Mouse (Mus musculus) kidney, embryonic 16.5 days (tissue): Measurements from ENCODE around the gene Olfr322. TPM values are rescaled to one million over a fixed set of nuclear protein-coding genes. Genes with fewer than 3 reads are reported as not detected.
"Not testable (repeated sequence)": the region's sequence is repeated elsewhere in the genome, so short reads cannot be mapped to it uniquely, and the experiment has no call there.

Experiments used
- ATAC-seq: fragments of 200-750 bp; cut with Nextera tagmentation; 2 replicates; pipeline ENCODE4 v1.8.0; 2017; ENCODE audit warnings: moderate TSS enrichment; ENCODE audit not compliant: low FRiP score, low TSS enrichment
- H3K27ac ChIP-seq: fragments of 300-500 bp; sonication (generic); 2 replicates; pipeline ENCODE4 v1.5.1; 2014; ENCODE audit warnings: low read length
- H3K27me3 ChIP-seq: fragments of 300-500 bp; sonication (generic); 2 replicates; pipeline ENCODE4 v1.6.1; 2014; ENCODE audit warnings: low read length, control low read depth, mixed read lengths; ENCODE audit not compliant: insufficient read depth
- H3K36me3 ChIP-seq: fragments of 300-500 bp; sonication (generic); 2 replicates; pipeline ENCODE4 v1.6.1; 2014; ENCODE audit warnings: low read length, control low read depth, mixed read lengths; ENCODE audit not compliant: insufficient read depth
- H3K4me1 ChIP-seq: fragments of 300-500 bp; sonication (generic); 2 replicates; pipeline ENCODE4 v1.6.1; 2014; ENCODE audit warnings: low read length, control low read depth, mixed read lengths; ENCODE audit not compliant: insufficient read depth
- H3K4me2 ChIP-seq: fragments of 300-500 bp; sonication (generic); replicated peaks from 2 replicates; pipeline ENCODE4 v1.6.1; 2014; ENCODE audit warnings: low read depth, low read length
- H3K4me3 ChIP-seq: fragments of 300-500 bp; sonication (generic); 2 replicates; pipeline ENCODE4 v1.5.1; 2014; ENCODE audit warnings: mild to moderate bottlenecking, low read length
- H3K9ac ChIP-seq: fragments of 300-500 bp; sonication (generic); replicated peaks from 2 replicates; pipeline ENCODE4 v1.6.1; 2014; ENCODE audit warnings: low read length
- H3K9me3 ChIP-seq: fragments of 300-500 bp; sonication (generic); 2 replicates; pipeline ENCODE4 v1.6.1; 2016; ENCODE audit warnings: low read length, control low read depth
- WGBS: fragments of 180-500 bp; shearing (Covaris S2); extraction: QIAGEN DNeasy Blood & Tissue Kit; methylation state at CpG from one replicate; pipeline ENCODE4 v1.1.7; 2014; 5-methylcytosine and 5-hydroxymethylcytosine counted together
- polyA plus RNA-seq: library from polyadenylated mRNA; unstranded; fragments of >200 nt; fragmentation: Nextera tagmentation; extraction: Ambion mirVana; gene quantifications from 2 replicates; pipeline ENCODE4 v1.2.1, GENCODE M21; 2015

Olfr322 gene
- polyA plus RNA-seq, 1 experiment from 2014 or later: 0.04 TPM

DNA sequence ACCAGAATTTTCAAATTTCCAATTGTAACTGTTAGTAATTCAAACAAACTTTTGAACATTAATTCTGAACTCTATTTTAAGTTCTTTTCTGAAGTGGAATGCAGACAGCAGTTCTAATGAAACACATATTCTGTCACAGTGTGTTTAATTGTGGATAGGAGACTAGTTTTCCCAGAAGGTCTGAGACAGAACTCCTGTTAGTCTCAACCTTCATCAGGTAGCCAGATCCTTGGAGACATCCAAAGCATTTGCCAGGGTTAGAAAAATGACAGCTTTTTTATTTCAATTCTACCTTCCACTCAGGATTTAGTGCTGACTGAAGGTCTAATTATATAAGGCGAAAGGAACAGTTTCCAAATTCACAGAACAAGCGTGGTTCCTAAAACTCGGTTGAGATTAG, 40.3 kb downstream of the Olfr322 start, which contains the start of gene Olfr319:
Olfr319 (plus strand) TSS at position 301 of the 400 bp plus-strand sequence.
- H3K9ac ChIP-seq: no peak within 1 kb of the TSS

DNA sequence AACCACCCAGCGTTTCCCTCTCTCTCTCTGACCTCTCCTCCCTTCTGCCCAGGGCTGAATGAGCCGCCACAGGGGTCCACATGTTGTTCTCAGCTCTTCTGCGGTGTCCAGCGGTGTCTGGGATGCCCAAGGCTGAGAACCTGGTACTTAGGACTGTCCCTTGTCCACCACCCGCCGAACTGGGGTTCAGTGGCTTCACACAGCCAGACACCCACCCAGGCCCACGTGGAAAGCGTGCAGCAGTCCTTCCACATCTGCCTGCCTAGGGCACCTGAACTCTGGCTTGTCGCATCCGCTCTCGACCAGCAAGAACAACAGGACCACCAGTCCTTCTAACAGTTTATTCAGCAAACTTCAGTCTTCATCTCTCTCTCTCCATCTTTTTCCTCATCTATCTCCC, 50.5 kb downstream of the Olfr322 start:
- ATAC-seq: no peak
- WGBS: 85% methylated on average over 11 of the region's 11 CpGs
- no peak overlapping the region for H3K4me3 ChIP-seq

More for the DNA sequence above, 40.3 kb downstream of the Olfr322 start, which contains the start of gene Olfr319:
- H3K36me3 ChIP-seq: no peaks in the 10 kb centered on the region
- 89% methylated on average over 3 of the region's 3 CpGs for WGBS
- H3K27ac ChIP-seq: no peak within 1 kb of the TSS
- H3K4me1 ChIP-seq: no peaks in the 10 kb centered on the region
- H3K4me2 ChIP-seq: no peak within 1 kb of the TSS
- no peak within 1 kb of the TSS for H3K4me3 ChIP-seq
- peaks cover 8% of the 10 kb centered on the region for H3K9me3 ChIP-seq
- no peak for ATAC-seq
- H3K27me3 ChIP-seq: no peaks in the 10 kb centered on the region

DNA sequence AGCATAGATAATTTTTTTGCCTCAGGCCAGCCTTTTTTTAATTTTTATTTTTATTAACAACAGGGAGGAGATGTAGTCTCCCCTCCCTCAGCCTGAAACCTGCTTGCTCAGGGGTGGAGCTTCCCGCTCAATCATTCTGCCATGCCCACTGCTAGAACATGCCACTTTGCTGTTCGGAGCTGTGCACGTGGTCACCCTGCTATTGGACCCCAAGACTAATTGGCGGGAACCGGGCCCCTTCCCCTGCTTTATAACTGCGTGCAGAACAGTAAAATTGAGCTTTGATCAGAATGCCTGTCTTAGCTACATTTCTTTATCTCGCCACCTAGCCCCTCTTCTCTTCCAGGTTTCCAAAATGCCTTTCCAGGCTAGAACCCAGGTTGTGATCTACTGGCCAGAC, 59.1 kb downstream of the Olfr322 start:
- H3K9ac ChIP-seq, H3K36me3 ChIP-seq, H3K27ac ChIP-seq, H3K4me3 ChIP-seq, H3K4me2 ChIP-seq, H3K9me3 ChIP-seq, H3K4me1 ChIP-seq, H3K27me3 ChIP-seq, ATAC-seq: not testable (repeated sequence)
- WGBS: 92% methylated on average over 6 of the region's 7 CpGs

More for the DNA sequence above, 50.5 kb downstream of the Olfr322 start:
- Histone ChIP-seq H3K4me2 (no peak overlapping the region), H3K9ac (no peak overlapping the region), H3K27me3 (no peaks in the 10 kb centered on the region), H3K4me1 (no peaks in the 10 kb centered on the region), H3K36me3 (no peaks in the 10 kb centered on the region), H3K9me3 (no peaks in the 10 kb centered on the region), H3K27ac (no peak overlapping the region)

Other genes starting within 250 kb of the Olfr322 start
- not detected in 2 replicates for gene 1810065E05Rik, start 237.7 kb upstream of the Olfr322 start, polyA plus RNA-seq
- gene Gm12253, start 226.2 kb upstream of the Olfr322 start, polyA plus RNA-seq: not detected in 2 replicates
- gene Lypd9, start 205.9 kb upstream of the Olfr322 start, polyA plus RNA-seq: not detected in 2 replicates
- gene Olfr30, start 196.5 kb upstream of the Olfr322 start, polyA plus RNA-seq: not detected in 2 replicates
- gene Olfr332, start 166.2 kb upstream of the Olfr322 start, polyA plus RNA-seq: not detected in 2 replicates
- gene Olfr331, start 156.2 kb upstream of the Olfr322 start, polyA plus RNA-seq: not detected in 2 replicates
- gene Olfr330, start 123.9 kb upstream of the Olfr322 start, polyA plus RNA-seq: not detected in 2 replicates
- gene Olfr329-ps, start 112.4 kb upstream of the Olfr322 start, polyA plus RNA-seq: not detected in 2 replicates
- 0.14 TPM in 1 of 2 replicates, not detected in the other for gene Olfr328, start 103.1 kb upstream of the Olfr322 start, polyA plus RNA-seq
- gene Olfr224, start 88.2 kb upstream of the Olfr322 start, polyA plus RNA-seq: not detected in 2 replicates
- not detected in 2 replicates for gene Olfr325, start 81.1 kb upstream of the Olfr322 start, polyA plus RNA-seq
- not detected in 2 replicates for gene Olfr324, start 63.7 kb upstream of the Olfr322 start, polyA plus RNA-seq
- not detected in 2 replicates for gene 2210407C18Rik, start 42.7 kb upstream of the Olfr322 start, polyA plus RNA-seq
- gene Olfr323, start 28.3 kb upstream of the Olfr322 start, polyA plus RNA-seq: not detected in 2 replicates
- 0.10 TPM in 1 of 2 replicates, not detected in the other for gene Trim58, start 18.3 kb upstream of the Olfr322 start, polyA plus RNA-seq
- 0.05 TPM in 1 of 2 replicates, not detected in the other for gene Olfr320, start 22.3 kb downstream of the Olfr322 start, polyA plus RNA-seq
- not detected in 2 replicates for gene Olfr319, start 40.4 kb downstream of the Olfr322 start, polyA plus RNA-seq
- gene Olfr318, start 65.2 kb downstream of the Olfr322 start, polyA plus RNA-seq: not detected in 2 replicates
- gene Olfr317, start 80.4 kb downstream of the Olfr322 start, polyA plus RNA-seq: not detected in 2 replicates
- gene Olfr316, start 94.0 kb downstream of the Olfr322 start, polyA plus RNA-seq: not detected in 2 replicates
- not detected in 2 replicates for gene Olfr315, start 114.4 kb downstream of the Olfr322 start, polyA plus RNA-seq
- not detected in 2 replicates for gene Olfr314, start 124.2 kb downstream of the Olfr322 start, polyA plus RNA-seq
- 0.31 and 0.85 TPM in 2 replicates for gene Fam183b, start 143.2 kb downstream of the Olfr322 start, polyA plus RNA-seq
- gene Olfr313, start 156.2 kb downstream of the Olfr322 start, polyA plus RNA-seq: not detected in 2 replicates
- gene Olfr312, start 170.5 kb downstream of the Olfr322 start, polyA plus RNA-seq: not detected in 2 replicates
- gene Olfr311, start 180.5 kb downstream of the Olfr322 start, polyA plus RNA-seq: not detected in 2 replicates
- 10.2 and 10.6 TPM in 2 replicates for gene Gm12258, start 188.4 kb downstream of the Olfr322 start, polyA plus RNA-seq
- gene 2810021J22Rik, start 208.4 kb downstream of the Olfr322 start, polyA plus RNA-seq: 9.1 and 9.4 TPM in 2 replicates
- gene Zfp39, start 245.4 kb downstream of the Olfr322 start, polyA plus RNA-seq: 6.0 and 7.3 TPM in 2 replicates